9 mouse cellular contexts compared by ENCODE assay signal in genomic region chr15:82244805-82245161, GRCm38 (mm10). TPM values are rescaled to one million over a fixed set of nuclear protein-coding genes. Genes with fewer than 3 reads are reported as not detected.
DNase-seq lines count a peak whose midpoint lies in the region; ATAC-seq and TF ChIP-seq lines count a peak whose summit lies in the region.
"Not testable (repeated sequence)": the region's sequence is repeated elsewhere in the genome, so short reads cannot be mapped to it uniquely, and the experiment has no call there.
"Had no signal": no experiment of that assay in that cellular context is flagged by ENCODE, and none has a peak within 500 bp of the region (broad histone marks: within the 10 kb centered on the region; RNA-seq: fewer than 3 reads in every experiment).

No protein-coding gene starts in this region.

- H3K9ac ChIP-seq in forebrain, embryonic 14.5 days (ENCODE audit: low read length): peak overlapping the region; percentile 77
- H3K9ac ChIP-seq in heart, postnatal 0 days (replicated peaks; ENCODE audit: low read depth, low read length): not testable (repeated sequence)
- peak overlapping the region; percentile 75; the same call in 1 of the 2 replicates for H3K9ac ChIP-seq in kidney, embryonic 14.5 days (ENCODE audit: low read depth, low read length)
- peak overlapping the region; percentile 84 for H3K9ac ChIP-seq in liver, embryonic 12.5 days
- peak overlapping the region; percentile 57 for H3K9ac ChIP-seq in neural tube, embryonic 15.5 days (replicated peaks)

- not testable (repeated sequence) for TF ChIP-seq CTCF in cortical plate, adult 2 months (IDR thresholded peaks at IDR 0.05; ENCODE audit: extremely low read depth, insufficient read depth, low read length); heart, postnatal 0 days (IDR thresholded peaks at IDR 0.05; ENCODE audit: low read depth)

- ATAC-seq in forebrain, embryonic 14.5 days; heart, postnatal 0 days (ENCODE audit: insufficient read depth, low read depth); liver, embryonic 12.5 days; neural tube, embryonic 15.5 days (ENCODE audit: low FRiP score): not testable (repeated sequence)
- ATAC-seq in kidney, embryonic 14.5 days (ENCODE audit: low FRiP score, low TSS enrichment): peak; percentile 48

- H3K4me3 ChIP-seq in cortical plate, adult 2 months (ENCODE audit: insufficient read depth, low read length): peak overlapping the region; percentile 70; the same call in 1 of the 2 replicates
- peak overlapping the region; percentile 67 for H3K4me3 ChIP-seq in forebrain, embryonic 14.5 days (ENCODE audit: low read depth, low read length)
- H3K4me3 ChIP-seq in heart, postnatal 0 days (ENCODE audit: low read depth, low read length): peak overlapping the region; percentile 62
- H3K4me3 ChIP-seq in kidney, embryonic 14.5 days (ENCODE audit: low read length): peak overlapping the region; percentile 58
- H3K4me3 ChIP-seq in liver, embryonic 12.5 days: peak overlapping the region; percentile 72
- peak overlapping the region; percentile 69 for H3K4me3 ChIP-seq in midbrain, embryonic 10.5 days
- peak overlapping the region; percentile 88 for H3K4me3 ChIP-seq in neural tube, embryonic 15.5 days (replicated peaks)

- not testable (repeated sequence) for H3K9me3 ChIP-seq in forebrain, embryonic 14.5 days (replicated peaks; ENCODE audit: control insufficient read depth, low read length); heart, postnatal 0 days (replicated peaks; ENCODE audit: control insufficient read depth, low read length); kidney, embryonic 14.5 days (ENCODE audit: control insufficient read depth, low read length); liver, embryonic 12.5 days (replicated peaks); midbrain, embryonic 10.5 days (replicated peaks); neural tube, embryonic 15.5 days (replicated peaks)

- TF ChIP-seq EP300 in heart, postnatal 0 days (IDR thresholded peaks at IDR 0.05; ENCODE audit: low read depth): not testable (repeated sequence)

- DNase-seq in forebrain, embryonic 14.5 days (ENCODE audit: low spot score); heart, postnatal 0 days (ENCODE audit: low spot score); midbrain, embryonic 10.5 days (ENCODE audit: low spot score): not testable (repeated sequence)

- not testable (repeated sequence) for H3K27ac ChIP-seq in cortical plate, adult 2 months (ENCODE audit: insufficient read depth, low read length); heart, postnatal 0 days (ENCODE audit: low read depth)
- peak overlapping the region; percentile 83; the same call in 1 of the 2 replicates for H3K27ac ChIP-seq in forebrain, embryonic 14.5 days (ENCODE audit: low read depth, low read length)
- peak overlapping the region; percentile 53; the same call in 1 of the 2 replicates for H3K27ac ChIP-seq in kidney, embryonic 14.5 days (ENCODE audit: low read depth, low read length)
- peak overlapping the region; percentile 85 for H3K27ac ChIP-seq in liver, embryonic 12.5 days
- H3K27ac ChIP-seq in midbrain, embryonic 10.5 days (replicated peaks): peak overlapping the region; percentile 93
- peak overlapping the region; percentile 80 for H3K27ac ChIP-seq in neural tube, embryonic 15.5 days (replicated peaks)

- H3K27me3 ChIP-seq in forebrain, embryonic 14.5 days (replicated peaks; ENCODE audit: control insufficient read depth, insufficient read depth, low read length); heart, postnatal 0 days (ENCODE audit: control insufficient read depth, insufficient read depth, low read length); kidney, embryonic 14.5 days (ENCODE audit: control insufficient read depth, insufficient read depth, low read length); liver, embryonic 12.5 days (replicated peaks); midbrain, embryonic 10.5 days (ENCODE audit: low read depth, poor library complexity, severe bottlenecking); neural tube, embryonic 15.5 days (replicated peaks): not testable (repeated sequence)

- H3K36me3 ChIP-seq in forebrain, embryonic 14.5 days (ENCODE audit: control insufficient read depth, insufficient read depth, low read length); heart, postnatal 0 days (replicated peaks; ENCODE audit: control insufficient read depth, insufficient read depth, low read length); kidney, embryonic 14.5 days (ENCODE audit: control insufficient read depth, insufficient read depth, low read length); liver, embryonic 12.5 days; midbrain, embryonic 10.5 days; neural tube, embryonic 15.5 days: not testable (repeated sequence)

- not testable (repeated sequence) for TF ChIP-seq POLR2A in cortical plate, adult 2 months (IDR thresholded peaks at IDR 0.05; ENCODE audit: extremely low read depth, insufficient read depth, low read length)

- H3K4me1 ChIP-seq in cortical plate, adult 2 months (ENCODE audit: control insufficient read depth, insufficient read depth, low read length); forebrain, embryonic 14.5 days (ENCODE audit: control insufficient read depth, insufficient read depth, low read length); heart, postnatal 0 days (ENCODE audit: control insufficient read depth, insufficient read depth): not testable (repeated sequence)
- H3K4me1 ChIP-seq in kidney, embryonic 14.5 days (ENCODE audit: control insufficient read depth, insufficient read depth, low read length): peaks cover 13% of the 10 kb centered on the region; the same call in 1 of the 2 replicates
- peaks cover 19% of the 10 kb centered on the region for H3K4me1 ChIP-seq in liver, embryonic 12.5 days
- H3K4me1 ChIP-seq in midbrain, embryonic 10.5 days: peaks cover 14% of the 10 kb centered on the region
- peaks cover 12% of the 10 kb centered on the region for H3K4me1 ChIP-seq in neural tube, embryonic 15.5 days

- 20% methylated on average over 9 of the region's 9 CpGs for WGBS in forebrain, embryonic 14.5 days
- WGBS in heart, postnatal 0 days: 23% methylated on average over 9 of the region's 9 CpGs
- WGBS in kidney, embryonic 14.5 days: 23% methylated on average over 9 of the region's 9 CpGs
- 21% methylated on average over 9 of the region's 9 CpGs for WGBS in liver, embryonic 12.5 days (ENCODE audit: insufficient replicate concordance)
- 24% methylated on average over 9 of the region's 9 CpGs for WGBS in midbrain, embryonic 10.5 days
- 21% methylated on average over 9 of the region's 9 CpGs for WGBS in neural tube, embryonic 15.5 days

- H3K4me2 ChIP-seq in forebrain, embryonic 14.5 days (ENCODE audit: low read length): peak overlapping the region; percentile 92
- peak overlapping the region; percentile 88 for H3K4me2 ChIP-seq in heart, postnatal 0 days (ENCODE audit: low read depth, low read length)
- H3K4me2 ChIP-seq in kidney, embryonic 14.5 days (replicated peaks; ENCODE audit: low read depth, low read length): peak overlapping the region; percentile 94
- peak overlapping the region; percentile 95 for H3K4me2 ChIP-seq in liver, embryonic 12.5 days
- H3K4me2 ChIP-seq in neural tube, embryonic 15.5 days: peak overlapping the region; percentile 76

RNA-seq across cellular contexts. Expression of gene Cenpm, which starts 0.2 kb away (rescaled TPM):
- 6.7 and 7.0 TPM in 2 replicates for polyA plus RNA-seq in cortical plate, adult 2 months (2012; rRNA removed)
- 42.4 and 63.9 TPM in 2 replicates for polyA plus RNA-seq in forebrain, embryonic 14.5 days (2014; fragmentation: Nextera tagmentation; extraction: Ambion mirVana)
- total RNA-seq in heart, postnatal 0 days (2014; rRNA removed; ENCODE audit: low replicate concordance): 16.7 and 25.7 TPM in 2 replicates
- polyA plus RNA-seq in heart, postnatal 0 days (2015; fragmentation: Nextera tagmentation; extraction: Ambion mirVana): 22.5 and 25.6 TPM in 2 replicates
- polyA plus RNA-seq in kidney, embryonic 14.5 days (2014; fragmentation: Nextera tagmentation; extraction: Ambion mirVana): 83.3 and 116 TPM in 2 replicates
- polyA plus RNA-seq in liver, embryonic 12.5 days (2016; fragmentation: Nextera tagmentation; extraction: Ambion mirVana): 48.3 and 51.2 TPM in 2 replicates
- polyA plus RNA-seq in midbrain, embryonic 10.5 days (2016; fragmentation: Nextera tagmentation; extraction: Ambion mirVana): 94.9 and 102 TPM in 2 replicates
- 17.8 and 23.4 TPM in 2 replicates for polyA plus RNA-seq in neural tube, embryonic 15.5 days (2015; fragmentation: Nextera tagmentation; extraction: Ambion mirVana)
- total RNA-seq: neutrophil, adult 5-6 weeks had no signal

RNA-seq across cellular contexts. Expression of gene 1500009C09Rik, which starts 7.4 kb away (rescaled TPM):
- polyA plus RNA-seq in cortical plate, adult 2 months (2012; rRNA removed): 155 TPM in 2 replicates
- polyA plus RNA-seq in forebrain, embryonic 14.5 days (2014; fragmentation: Nextera tagmentation; extraction: Ambion mirVana): 13.2 and 19.3 TPM in 2 replicates
- not detected in 2 replicates for total RNA-seq in heart, postnatal 0 days (2014; rRNA removed; ENCODE audit: low replicate concordance)
- not detected in 2 replicates for polyA plus RNA-seq in heart, postnatal 0 days (2015; fragmentation: Nextera tagmentation; extraction: Ambion mirVana)
- polyA plus RNA-seq in kidney, embryonic 14.5 days (2014; fragmentation: Nextera tagmentation; extraction: Ambion mirVana): not detected in 2 replicates
- polyA plus RNA-seq in liver, embryonic 12.5 days (2016; fragmentation: Nextera tagmentation; extraction: Ambion mirVana): not detected in 2 replicates
- polyA plus RNA-seq in midbrain, embryonic 10.5 days (2016; fragmentation: Nextera tagmentation; extraction: Ambion mirVana): 0.15 and 0.36 TPM in 2 replicates
- polyA plus RNA-seq in neural tube, embryonic 15.5 days (2015; fragmentation: Nextera tagmentation; extraction: Ambion mirVana): 13.0 and 18.4 TPM in 2 replicates
- total RNA-seq: gastrocnemius, postnatal 4 days; neutrophil, adult 5-6 weeks had no signal

RNA-seq across cellular contexts. Expression of gene Tnfrsf13c, which starts 20.6 kb away (rescaled TPM):
- polyA plus RNA-seq in cortical plate, adult 2 months (2012; rRNA removed): 0.48 and 0.76 TPM in 2 replicates
- polyA plus RNA-seq in forebrain, embryonic 14.5 days (2014; fragmentation: Nextera tagmentation; extraction: Ambion mirVana): 0.14 and 0.19 TPM in 2 replicates
- total RNA-seq in heart, postnatal 0 days (2014; rRNA removed; ENCODE audit: low replicate concordance): 1.5 TPM in 1 of 2 replicates, not detected in the other
- not detected in 2 replicates for polyA plus RNA-seq in heart, postnatal 0 days (2015; fragmentation: Nextera tagmentation; extraction: Ambion mirVana)
- polyA plus RNA-seq in kidney, embryonic 14.5 days (2014; fragmentation: Nextera tagmentation; extraction: Ambion mirVana): 0.12 and 0.13 TPM in 2 replicates
- 0.30 TPM in 2 replicates for polyA plus RNA-seq in liver, embryonic 12.5 days (2016; fragmentation: Nextera tagmentation; extraction: Ambion mirVana)
- 0.07 TPM in 1 of 2 replicates, not detected in the other for polyA plus RNA-seq in midbrain, embryonic 10.5 days (2016; fragmentation: Nextera tagmentation; extraction: Ambion mirVana)
- polyA plus RNA-seq in neural tube, embryonic 15.5 days (2015; fragmentation: Nextera tagmentation; extraction: Ambion mirVana): 0.66 and 0.90 TPM in 2 replicates

RNA-seq across cellular contexts. Expression of gene Sept3, which starts 29.9 kb away (rescaled TPM):
- polyA plus RNA-seq in cortical plate, adult 2 months (2012; rRNA removed): 367 and 405 TPM in 2 replicates
- polyA plus RNA-seq in forebrain, embryonic 14.5 days (2014; fragmentation: Nextera tagmentation; extraction: Ambion mirVana): 225 and 276 TPM in 2 replicates
- total RNA-seq in heart, postnatal 0 days (2014; rRNA removed; ENCODE audit: low replicate concordance): 1.4 and 4.4 TPM in 2 replicates
- polyA plus RNA-seq in heart, postnatal 0 days (2015; fragmentation: Nextera tagmentation; extraction: Ambion mirVana): 1.4 and 1.5 TPM in 2 replicates
- polyA plus RNA-seq in kidney, embryonic 14.5 days (2014; fragmentation: Nextera tagmentation; extraction: Ambion mirVana): 8.6 and 15.8 TPM in 2 replicates
- 0.81 and 1.4 TPM in 2 replicates for polyA plus RNA-seq in liver, embryonic 12.5 days (2016; fragmentation: Nextera tagmentation; extraction: Ambion mirVana)
- 83.4 and 109 TPM in 2 replicates for polyA plus RNA-seq in midbrain, embryonic 10.5 days (2016; fragmentation: Nextera tagmentation; extraction: Ambion mirVana)
- 338 and 367 TPM in 2 replicates for polyA plus RNA-seq in neural tube, embryonic 15.5 days (2015; fragmentation: Nextera tagmentation; extraction: Ambion mirVana)
- total RNA-seq: neutrophil, adult 5-6 weeks had no signal

RNA-seq across cellular contexts. Expression of gene Shisa8, which starts 32.2 kb away (rescaled TPM):
- polyA plus RNA-seq in cortical plate, adult 2 months (2012; rRNA removed): 5.3 and 6.7 TPM in 2 replicates
- polyA plus RNA-seq in forebrain, embryonic 14.5 days (2014; fragmentation: Nextera tagmentation; extraction: Ambion mirVana): 0.61 and 0.77 TPM in 2 replicates
- 0.19 and 7.5 TPM in 2 replicates for total RNA-seq in heart, postnatal 0 days (2014; rRNA removed; ENCODE audit: low replicate concordance)
- polyA plus RNA-seq in heart, postnatal 0 days (2015; fragmentation: Nextera tagmentation; extraction: Ambion mirVana): 0.07 and 0.23 TPM in 2 replicates
- polyA plus RNA-seq in kidney, embryonic 14.5 days (2014; fragmentation: Nextera tagmentation; extraction: Ambion mirVana): 0.80 and 1.1 TPM in 2 replicates
- polyA plus RNA-seq in liver, embryonic 12.5 days (2016; fragmentation: Nextera tagmentation; extraction: Ambion mirVana): 0.31 and 0.37 TPM in 2 replicates
- polyA plus RNA-seq in midbrain, embryonic 10.5 days (2016; fragmentation: Nextera tagmentation; extraction: Ambion mirVana): 0.16 and 0.52 TPM in 2 replicates
- polyA plus RNA-seq in neural tube, embryonic 15.5 days (2015; fragmentation: Nextera tagmentation; extraction: Ambion mirVana): 4.6 and 6.7 TPM in 2 replicates

Comparison
In these comparisons a context has a peak if more than half of its experiments do, and no peak if none do; other contexts are left out.
1. RNA of gene 1500009C09Rik, which starts 7.4 kb away (polyA plus RNA-seq): 155 TPM in cortical plate, adult 2 months, 13.0 to 18.4 TPM in neural tube, embryonic 15.5 days and 13.2 to 19.3 TPM in forebrain, embryonic 14.5 days; 0.15 to 0.36 TPM in midbrain, embryonic 10.5 days, not detected in heart, postnatal 0 days, not detected in kidney, embryonic 14.5 days and not detected in liver, embryonic 12.5 days; every median in the first group is over 10 times any median in the second.
2. Peak in every context shown above with its lines, with median percentiles within 50 percentile points of each other: H3K4me3 ChIP-seq and H3K4me2 ChIP-seq.